Mouse (Mus musculus): ENCODE measurements at regions not wholly inside any gene's neighbourhood (a gene's known extent, or its start where the extent isn't known, plus 50 kb on each side); places are given as distances from the start of the nearest gene placed in this dataset.

GRCm38 (mm10) chr12:112430104-112430846 lies 59.0 kb upstream of the A530016L24Rik start:
- ATAC-seq (ENCODE audit: insufficient number of reproducible peaks, low FRiP score, low TSS enrichment), result no peak

GRCm38 (mm10) chr12:112433315-112433714 lies 55.9 kb upstream of the A530016L24Rik start:
- no peak for ATAC-seq (ENCODE audit: insufficient number of reproducible peaks, low FRiP score, low TSS enrichment)

- no peak for ATAC-seq (ENCODE audit: insufficient number of reproducible peaks, low FRiP score, low TSS enrichment)
These were observed 54.5 kb upstream of the A530016L24Rik start for GRCm38 (mm10) chr12:112434673-112435294.

DNA sequence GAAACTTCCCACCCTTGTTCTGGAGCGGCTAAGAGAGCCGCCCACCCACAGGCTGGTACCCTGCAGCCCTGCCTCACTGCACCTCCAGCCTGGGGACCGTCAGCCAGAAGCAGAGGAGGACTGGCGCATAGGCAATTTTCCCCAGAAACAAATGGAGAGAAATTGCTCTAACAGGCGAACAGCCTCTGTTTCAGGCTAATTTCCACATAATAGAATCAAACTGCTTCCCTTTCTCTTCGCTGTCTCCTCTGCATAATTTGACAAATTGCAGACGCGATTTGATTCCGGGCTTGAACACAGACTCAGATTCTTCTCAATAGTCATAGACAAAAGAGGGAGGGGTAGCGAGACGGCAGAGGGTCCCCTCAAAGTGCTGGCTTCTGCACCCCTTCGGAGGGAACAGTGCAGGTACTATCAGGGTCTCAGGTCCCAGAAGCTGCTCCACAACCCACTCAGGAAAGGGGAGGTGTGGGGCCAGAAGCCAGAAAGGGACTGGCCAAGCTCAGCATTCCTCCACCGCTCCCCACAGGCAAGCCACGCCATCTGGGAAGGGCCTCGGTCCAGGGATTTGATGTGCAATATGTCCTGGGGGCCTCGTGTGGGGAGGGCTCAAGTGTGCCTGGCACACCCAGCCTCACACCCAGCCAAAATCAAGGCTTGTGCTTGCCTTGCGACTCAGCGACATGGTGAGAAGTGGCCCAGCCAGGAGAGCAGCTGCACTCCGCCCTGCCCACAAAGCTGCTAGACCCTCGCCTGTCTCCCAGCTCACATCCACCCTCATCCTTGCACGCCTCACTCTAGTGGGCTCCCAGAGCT lies 53.7 kb upstream of the A530016L24Rik start:
- ATAC-seq (ENCODE audit: insufficient number of reproducible peaks, low FRiP score, low TSS enrichment), result peak; percentile 75

DNA sequence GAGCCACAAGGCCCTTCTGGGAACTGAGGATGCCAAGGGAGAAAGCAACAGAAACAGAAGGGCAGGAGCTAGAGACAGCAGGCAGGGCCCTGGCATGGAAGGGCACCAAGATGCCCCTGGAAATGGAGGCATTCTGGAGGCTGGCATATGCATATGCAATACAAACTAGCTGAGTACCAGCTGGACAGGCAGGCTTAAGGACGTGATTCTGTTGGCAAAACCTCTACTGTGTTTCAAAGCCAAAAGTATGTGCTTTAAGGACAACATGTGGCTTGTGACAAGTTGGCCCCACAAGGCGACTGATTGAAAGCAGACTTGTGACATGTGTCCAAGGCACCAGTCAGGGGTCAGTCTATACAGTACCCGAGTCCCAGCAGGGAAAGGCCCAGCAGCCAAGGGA lies 52.2 kb upstream of the A530016L24Rik start:
- ATAC-seq (ENCODE audit: insufficient number of reproducible peaks, low FRiP score, low TSS enrichment), result 0 out of 2 replicates have a peak, but pooled peaks have one; percentile 7

DNA sequence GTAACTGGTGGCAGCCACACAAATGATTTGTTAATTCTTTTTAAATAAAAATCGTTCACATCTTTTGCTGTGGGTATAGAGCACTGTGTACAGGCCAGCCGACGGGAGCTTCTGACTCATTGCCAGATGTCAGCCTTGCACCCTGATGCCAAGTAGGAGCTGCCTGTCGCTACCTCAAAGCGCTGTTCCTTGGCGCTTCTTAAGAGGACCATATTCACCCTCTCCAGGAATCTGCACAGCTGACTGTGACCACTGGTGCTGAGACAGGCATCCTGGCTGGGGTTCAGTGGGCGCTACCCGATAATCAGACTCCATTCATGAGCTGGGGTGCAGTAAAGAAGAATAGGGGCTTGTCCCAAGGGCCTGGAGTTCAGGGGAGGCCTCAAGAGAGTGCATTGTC lies 51.0 kb upstream of the A530016L24Rik start:
- no peak for ATAC-seq (ENCODE audit: insufficient number of reproducible peaks, low FRiP score, low TSS enrichment)
